Mouse (Mus musculus): ENCODE data around the gene Rnf150. TPM values are rescaled to one million over a fixed set of nuclear protein-coding genes. Genes with fewer than 3 reads are reported as not detected.

The Rnf150 gene
- polyA plus RNA-seq, 1 experiment from 2014 or later: 2.3 TPM

DNA sequence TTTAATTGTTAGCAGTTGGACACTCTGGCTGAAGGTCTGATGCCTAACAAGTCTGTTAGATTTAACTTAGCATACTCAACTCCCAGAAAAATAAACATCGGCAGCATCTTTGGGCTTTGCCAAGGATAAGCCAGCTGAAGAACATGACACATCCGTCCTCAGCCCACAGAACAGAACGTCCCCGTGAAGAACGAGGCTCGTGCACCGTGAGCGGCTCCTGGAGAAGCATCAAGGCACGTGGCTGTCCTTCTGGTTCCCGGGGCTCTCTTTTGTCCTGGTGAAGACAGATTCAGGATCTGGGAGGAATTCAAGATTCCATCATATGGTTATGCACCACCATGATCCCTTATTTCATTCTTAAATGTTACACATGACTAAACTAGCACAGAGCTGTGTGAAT, 175.4 kb downstream of the Rnf150 start:
- Histone ChIP-seq H3K36me3 (no peaks in the 10 kb centered on the region; the same call in 1 of the 2 replicates), H3K4me1 (no peaks in the 10 kb centered on the region), H3K4me3 (replicated peaks) (no peak overlapping the region), H3K9me3 (replicated peaks) (no peaks in the 10 kb centered on the region), H3K4me2 (no peak overlapping the region), H3K27ac (no peak overlapping the region), H3K27me3 (no peaks in the 10 kb centered on the region), H3K9ac (no peak overlapping the region)
- ATAC-seq (replicated peaks; ENCODE audit: low FRiP score): no peak
- 80% methylated on average over 10 of the region's 10 CpGs for WGBS

DNA sequence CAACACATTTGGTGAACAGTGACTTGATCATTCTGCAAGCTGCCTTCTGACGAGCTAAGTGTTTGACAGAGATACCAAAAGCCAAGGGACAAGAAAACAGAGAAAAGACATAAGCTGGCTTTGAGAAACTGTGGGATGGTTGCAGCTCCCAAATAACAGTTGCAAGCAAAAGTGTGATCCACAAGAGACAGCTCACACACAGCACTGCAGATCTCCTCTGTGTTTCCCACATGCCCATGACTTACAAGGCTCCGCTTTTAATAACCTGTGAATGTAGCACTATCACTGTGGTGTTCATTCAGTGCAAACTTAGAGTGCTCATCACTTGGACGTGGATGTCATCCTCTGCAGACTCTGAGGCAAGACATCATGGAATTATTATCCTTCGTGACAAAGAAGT, 178.3 kb downstream of the Rnf150 start:
- Histone ChIP-seq H3K4me1 (no peaks in the 10 kb centered on the region), H3K4me2 (no peak overlapping the region), H3K36me3 (no peaks in the 10 kb centered on the region; the same call in 1 of the 2 replicates), H3K9ac (no peak overlapping the region), H3K4me3 (replicated peaks) (no peak overlapping the region), H3K27ac (no peak overlapping the region), H3K9me3 (replicated peaks) (no peaks in the 10 kb centered on the region), H3K27me3 (no peaks in the 10 kb centered on the region)
- 91% methylated on average over 4 of the region's 4 CpGs for WGBS
- ATAC-seq (replicated peaks; ENCODE audit: low FRiP score): no peak

DNA sequence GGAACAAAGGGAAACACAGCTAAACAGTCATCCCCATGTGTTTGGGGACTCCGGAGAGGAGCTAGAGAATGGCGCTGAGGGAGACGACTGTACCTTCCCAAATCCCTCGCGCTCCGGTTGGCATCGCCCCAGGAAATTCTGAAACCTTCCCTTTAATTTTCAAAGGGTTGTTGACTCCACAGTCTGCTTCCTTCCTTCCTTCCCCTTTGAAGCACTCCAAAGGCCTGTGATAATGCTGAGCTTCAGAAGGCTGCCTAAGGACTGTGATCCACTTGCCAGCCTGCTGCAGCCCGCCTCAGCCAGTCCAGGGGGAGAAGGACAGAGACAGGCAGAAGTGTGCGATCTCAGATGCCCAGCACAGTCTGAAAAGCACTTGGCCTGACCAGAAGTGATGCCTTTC, 183.8 kb downstream of the Rnf150 start:
- WGBS: 85% methylated on average over 9 of the region's 9 CpGs
- Histone ChIP-seq H3K4me3 (replicated peaks) (no peak overlapping the region), H3K27me3 (no peaks in the 10 kb centered on the region), H3K9ac (no peak overlapping the region), H3K4me2 (no peak overlapping the region), H3K27ac (no peak overlapping the region), H3K4me1 (peaks cover 9% of the 10 kb centered on the region), H3K9me3 (replicated peaks) (no peaks in the 10 kb centered on the region), H3K36me3 (no peaks in the 10 kb centered on the region; the same call in 1 of the 2 replicates)
- ATAC-seq (replicated peaks; ENCODE audit: low FRiP score): no peak

DNA sequence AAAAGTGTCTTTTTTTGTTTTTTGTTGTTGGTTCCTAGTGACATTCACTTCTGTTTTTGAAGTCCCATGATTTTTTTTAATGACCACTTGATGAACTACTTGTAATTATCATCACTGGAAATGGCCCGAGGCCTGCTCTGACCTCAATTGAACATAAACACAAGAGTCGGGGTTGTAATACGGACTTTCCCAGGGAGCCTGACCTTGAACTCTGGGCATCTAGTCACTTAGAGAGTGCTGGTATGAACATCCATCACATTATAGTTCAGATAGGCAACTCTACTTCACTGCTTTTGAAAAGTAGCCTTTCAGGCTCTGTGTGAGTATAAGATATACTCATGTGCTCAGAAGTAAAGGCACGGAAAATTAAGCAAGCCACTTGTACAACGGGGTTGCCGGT, 185.4 kb downstream of the Rnf150 start:
- no peaks in the 10 kb centered on the region for H3K9me3 ChIP-seq (replicated peaks)
- WGBS: 58% methylated on average over 6 of the region's 6 CpGs
- no peaks in the 10 kb centered on the region for H3K36me3 ChIP-seq
- no peak overlapping the region for H3K4me2 ChIP-seq
- 0 out of 2 replicates have a peak overlapping the region, but pooled peaks have one; percentile 32 for H3K27ac ChIP-seq
- no peak overlapping the region for H3K9ac ChIP-seq
- no peaks in the 10 kb centered on the region for H3K27me3 ChIP-seq
- peaks cover 9% of the 10 kb centered on the region for H3K4me1 ChIP-seq
- no peak overlapping the region for H3K4me3 ChIP-seq (replicated peaks)
- ATAC-seq (replicated peaks; ENCODE audit: low FRiP score): no peak

DNA sequence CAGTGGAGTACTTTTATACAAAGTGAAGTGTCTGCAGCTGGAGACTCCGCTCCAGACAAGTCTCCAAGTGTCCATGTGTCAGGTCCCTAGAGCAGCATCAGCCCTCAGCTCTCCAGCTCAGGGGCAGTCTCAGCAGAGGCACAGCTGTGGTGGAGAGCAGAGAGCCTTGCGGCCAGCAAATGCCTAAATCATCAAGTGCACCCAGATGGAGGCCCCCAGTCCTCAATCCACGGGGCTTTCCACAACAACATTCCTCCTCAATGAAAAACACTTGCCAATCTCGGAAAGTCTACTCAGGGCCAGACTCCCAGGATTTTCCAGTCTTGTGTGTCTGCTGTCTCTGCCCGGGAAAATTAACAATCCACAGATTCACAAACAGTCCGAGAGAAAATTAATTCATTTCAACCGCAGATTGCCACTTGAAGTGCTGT, 186.0 kb downstream of the Rnf150 start:
- no peak overlapping the region for H3K4me2 ChIP-seq
- no peak overlapping the region for H3K9ac ChIP-seq
- H3K36me3 ChIP-seq: no peaks in the 10 kb centered on the region
- H3K27ac ChIP-seq: peak overlapping the region; percentile 32
- 47% methylated on average over 7 of the region's 7 CpGs for WGBS
- ATAC-seq (replicated peaks; ENCODE audit: low FRiP score): no peak
- no peaks in the 10 kb centered on the region for H3K27me3 ChIP-seq
- H3K4me1 ChIP-seq: peaks cover 9% of the 10 kb centered on the region
- no peaks in the 10 kb centered on the region for H3K9me3 ChIP-seq (replicated peaks)
- no peak overlapping the region for H3K4me3 ChIP-seq (replicated peaks)

DNA sequence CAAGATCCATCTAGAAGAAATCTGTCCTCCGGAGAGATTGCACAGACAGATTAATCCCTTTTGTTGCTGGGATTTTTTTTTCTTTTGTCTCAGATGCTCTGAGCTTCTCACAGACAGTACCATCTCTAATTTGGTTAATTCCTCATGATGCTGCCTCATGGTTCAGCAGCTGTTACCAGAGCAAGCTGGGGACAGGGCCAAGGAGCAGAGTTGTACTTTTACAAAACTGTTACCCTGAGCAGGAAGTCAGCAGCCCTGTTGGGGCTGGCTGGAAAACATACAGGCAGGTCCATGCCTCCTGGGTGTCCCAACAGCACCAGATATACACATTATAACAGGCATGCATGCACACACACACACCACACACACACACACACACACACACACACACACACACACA, 186.5 kb downstream of the Rnf150 start:
- H3K9ac ChIP-seq: no peak overlapping the region
- H3K4me3 ChIP-seq (replicated peaks): no peak overlapping the region
- ATAC-seq (replicated peaks; ENCODE audit: low FRiP score): no peak
- H3K4me2 ChIP-seq: no peak overlapping the region
- no peaks in the 10 kb centered on the region for H3K36me3 ChIP-seq
- H3K27me3 ChIP-seq: no peaks in the 10 kb centered on the region
- 70% methylated on average over 1 of the region's 1 CpGs for WGBS
- no peaks in the 10 kb centered on the region for H3K9me3 ChIP-seq (replicated peaks)
- H3K27ac ChIP-seq: no peak overlapping the region; the same call in 1 of the 2 replicates
- H3K4me1 ChIP-seq: peaks cover 9% of the 10 kb centered on the region

DNA sequence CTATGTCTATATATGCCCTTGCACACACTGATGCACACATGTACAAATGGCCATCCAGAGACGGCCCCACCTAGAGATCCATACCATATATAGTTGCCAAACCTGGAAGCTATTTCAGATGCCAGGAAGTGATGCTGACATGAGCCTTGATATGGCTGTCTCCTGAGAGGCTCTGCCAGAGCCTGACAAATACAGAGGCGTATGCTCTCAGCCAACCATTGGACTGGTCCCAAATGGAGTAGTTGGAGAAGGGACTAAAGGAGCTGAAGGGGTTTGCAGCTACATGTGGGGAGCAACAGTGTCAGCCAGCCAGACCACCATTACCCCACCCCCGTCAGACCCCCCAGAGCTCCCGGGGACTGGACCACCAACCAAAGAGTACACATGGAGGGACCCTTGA, 189.7 kb downstream of the Rnf150 start:
- no peak overlapping the region for H3K27ac ChIP-seq
- no peak for ATAC-seq (replicated peaks; ENCODE audit: low FRiP score)
- 91% methylated on average over 4 of the region's 4 CpGs for WGBS
- H3K9ac ChIP-seq: no peak overlapping the region
- no peak overlapping the region for H3K4me2 ChIP-seq
- peaks cover 12% of the 10 kb centered on the region for H3K4me1 ChIP-seq
- H3K4me3 ChIP-seq (replicated peaks): no peak overlapping the region
- no peaks in the 10 kb centered on the region for H3K9me3 ChIP-seq (replicated peaks)
- no peaks in the 10 kb centered on the region for H3K27me3 ChIP-seq
- no peaks in the 10 kb centered on the region for H3K36me3 ChIP-seq

DNA sequence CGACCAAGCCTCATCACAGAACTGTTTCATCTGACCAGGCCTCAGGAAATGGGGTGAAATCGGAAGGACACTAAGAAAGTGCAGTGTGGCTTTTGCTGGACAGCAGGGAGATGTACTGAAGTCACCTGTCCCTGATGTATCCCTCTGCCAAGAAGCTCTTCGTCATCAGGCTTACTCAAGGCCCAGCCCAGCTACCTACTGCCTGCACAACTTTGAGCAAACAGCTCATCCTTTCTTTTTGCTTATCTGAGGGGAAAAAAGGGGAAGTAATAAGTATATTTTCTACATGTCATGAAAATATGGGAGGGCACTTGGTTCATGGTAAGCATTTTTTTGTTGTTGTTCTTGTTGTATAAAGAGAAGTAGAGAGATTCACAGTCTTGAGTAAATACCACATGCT, 191.6 kb downstream of the Rnf150 start:
- no peak for ATAC-seq (replicated peaks; ENCODE audit: low FRiP score)
- Histone ChIP-seq H3K27ac (no peak overlapping the region), H3K9me3 (replicated peaks) (no peaks in the 10 kb centered on the region), H3K4me1 (0 out of 2 replicates have a peak, but pooled peaks cover 4% of the 10 kb centered on the region), H3K27me3 (no peaks in the 10 kb centered on the region), H3K36me3 (no peaks in the 10 kb centered on the region), H3K4me3 (replicated peaks) (no peak overlapping the region), H3K4me2 (no peak overlapping the region), H3K9ac (no peak overlapping the region)
- WGBS: 80% methylated on average over 3 of the region's 3 CpGs

DNA sequence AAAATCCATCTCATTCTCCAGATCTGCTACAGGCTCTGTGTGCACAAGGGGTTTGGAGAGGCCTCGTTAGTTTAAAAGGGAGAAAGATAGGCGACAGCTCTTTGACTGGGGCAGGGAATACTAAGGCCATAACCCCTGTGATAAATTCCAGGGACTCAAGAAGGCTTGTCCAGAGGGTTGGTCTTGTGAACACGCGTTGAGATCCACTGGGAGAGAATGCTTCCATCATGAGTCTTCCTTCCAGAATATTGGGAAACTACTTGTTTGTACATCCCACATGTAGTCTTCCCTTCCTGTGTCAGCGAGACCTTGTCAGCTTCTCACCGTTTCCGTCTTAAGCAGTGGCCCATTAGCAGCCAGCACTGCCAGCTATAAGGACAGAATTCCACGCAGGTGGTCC, 195.8 kb downstream of the Rnf150 start:
- Histone ChIP-seq H3K27ac (no peak overlapping the region), H3K9me3 (replicated peaks) (no peaks in the 10 kb centered on the region), H3K36me3 (no peaks in the 10 kb centered on the region), H3K4me2 (no peak overlapping the region), H3K4me3 (replicated peaks) (no peak overlapping the region), H3K4me1 (0 out of 2 replicates have a peak, but pooled peaks cover 4% of the 10 kb centered on the region), H3K9ac (no peak overlapping the region), H3K27me3 (no peaks in the 10 kb centered on the region)
- WGBS: 54% methylated on average over 8 of the region's 8 CpGs
- no peak for ATAC-seq (replicated peaks; ENCODE audit: low FRiP score)

DNA sequence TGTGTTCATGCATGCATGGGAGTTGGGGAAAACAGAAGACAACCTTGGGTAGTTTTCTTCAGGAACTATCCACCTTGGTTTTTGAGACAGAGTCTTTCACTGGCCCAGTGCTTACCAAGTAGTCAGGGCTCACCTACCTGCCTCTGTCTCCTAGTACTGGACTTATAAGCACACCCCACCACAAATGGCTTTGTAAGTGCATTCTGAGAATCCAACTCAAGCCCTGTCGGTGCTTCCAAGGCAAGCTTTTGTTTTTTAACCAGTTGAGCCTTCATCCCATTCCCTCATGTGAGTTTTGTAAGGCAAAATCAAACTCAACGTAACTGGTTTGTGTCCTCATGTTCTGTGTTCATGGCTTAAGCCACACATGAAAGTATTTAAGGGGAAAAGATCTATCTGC, 196.9 kb downstream of the Rnf150 start:
- Histone ChIP-seq H3K4me1 (0 out of 2 replicates have a peak, but pooled peaks cover 4% of the 10 kb centered on the region), H3K36me3 (no peaks in the 10 kb centered on the region), H3K9ac (no peak overlapping the region), H3K27ac (no peak overlapping the region), H3K27me3 (no peaks in the 10 kb centered on the region), H3K4me2 (no peak overlapping the region), H3K4me3 (replicated peaks) (no peak overlapping the region), H3K9me3 (replicated peaks) (no peaks in the 10 kb centered on the region)
- ATAC-seq (replicated peaks; ENCODE audit: low FRiP score): no peak
- 91% methylated on average over 2 of the region's 2 CpGs for WGBS

DNA sequence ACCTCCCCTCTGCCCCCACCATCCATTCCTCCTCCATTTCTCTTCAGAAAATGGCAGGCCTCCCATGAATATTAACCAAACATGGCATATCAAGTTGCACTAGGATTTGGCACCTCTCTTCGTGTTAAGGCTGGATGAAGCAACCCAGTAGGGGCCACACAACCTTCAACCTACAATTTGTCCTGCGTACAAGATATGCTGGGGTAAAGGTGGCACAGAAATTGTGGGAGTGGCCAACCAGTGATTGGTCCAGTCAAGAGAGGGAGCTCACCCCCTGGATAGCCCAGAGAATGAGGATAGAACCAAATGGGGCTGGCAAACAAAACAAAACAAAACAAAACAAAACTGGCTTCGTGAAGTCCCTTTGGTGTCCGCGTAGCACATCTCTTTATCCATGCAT, 198.1 kb downstream of the Rnf150 start:
- H3K4me2 ChIP-seq: no peak overlapping the region
- H3K9me3 ChIP-seq (replicated peaks): no peaks in the 10 kb centered on the region
- ATAC-seq (replicated peaks; ENCODE audit: low FRiP score): no peak
- 77% methylated on average over 5 of the region's 5 CpGs for WGBS
- H3K4me1 ChIP-seq: 0 out of 2 replicates have a peak, but pooled peaks cover 4% of the 10 kb centered on the region
- H3K27ac ChIP-seq: no peak overlapping the region
- no peaks in the 10 kb centered on the region for H3K36me3 ChIP-seq
- no peak overlapping the region for H3K4me3 ChIP-seq (replicated peaks)
- H3K9ac ChIP-seq: no peak overlapping the region
- H3K27me3 ChIP-seq: no peaks in the 10 kb centered on the region

DNA sequence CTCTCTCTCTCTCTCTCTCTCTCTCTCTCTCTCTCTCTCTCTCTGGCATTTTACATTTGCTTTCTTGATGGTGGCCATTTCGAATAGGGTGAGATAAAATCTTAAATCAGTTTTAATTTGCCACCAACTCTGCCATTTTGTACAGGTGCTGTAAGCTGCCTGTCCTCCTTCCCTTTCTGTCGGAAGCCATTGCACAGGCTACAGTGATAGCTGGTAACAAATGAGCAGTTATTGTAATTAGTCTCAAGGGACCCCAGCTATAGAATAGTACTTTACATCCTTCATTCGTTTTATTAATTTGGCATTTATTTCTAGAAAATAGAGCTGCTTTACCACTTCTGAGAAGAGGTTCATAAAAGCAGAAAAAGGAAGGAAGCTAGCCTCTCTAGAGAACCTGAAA, 198.7 kb downstream of the Rnf150 start:
- Histone ChIP-seq H3K4me1 (0 out of 2 replicates have a peak, but pooled peaks cover 4% of the 10 kb centered on the region), H3K27ac (no peak overlapping the region), H3K27me3 (no peaks in the 10 kb centered on the region), H3K9me3 (replicated peaks) (no peaks in the 10 kb centered on the region), H3K36me3 (no peaks in the 10 kb centered on the region), H3K4me3 (replicated peaks) (no peak overlapping the region), H3K4me2 (no peak overlapping the region), H3K9ac (no peak overlapping the region)
- ATAC-seq (replicated peaks; ENCODE audit: low FRiP score): no peak
- WGBS: 82% methylated on average over 3 of the region's 3 CpGs

DNA sequence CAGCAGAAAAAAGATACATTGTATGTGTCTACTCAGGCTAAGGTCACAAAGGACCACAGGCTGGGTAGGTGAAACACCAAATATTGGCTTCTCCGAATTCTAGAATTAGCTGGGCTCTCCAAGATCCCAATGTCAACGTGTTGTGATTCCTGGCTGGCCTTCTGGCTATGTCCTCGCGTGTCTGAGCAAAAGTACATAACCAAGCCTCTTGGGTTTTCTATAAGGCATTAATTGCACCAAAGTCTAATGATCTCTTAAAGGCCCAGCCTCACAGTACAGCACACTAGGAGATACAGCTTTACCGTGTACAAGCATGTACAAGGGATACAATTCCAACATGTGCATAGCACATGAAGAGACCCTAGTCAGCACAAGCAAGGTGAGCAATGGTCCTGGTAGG, 199.1 kb downstream of the Rnf150 start:
- no peak overlapping the region for H3K4me2 ChIP-seq
- H3K27me3 ChIP-seq: no peaks in the 10 kb centered on the region
- 0 out of 2 replicates have a peak, but pooled peaks cover 4% of the 10 kb centered on the region for H3K4me1 ChIP-seq
- no peaks in the 10 kb centered on the region for H3K9me3 ChIP-seq (replicated peaks)
- H3K36me3 ChIP-seq: no peaks in the 10 kb centered on the region
- no peak overlapping the region for H3K4me3 ChIP-seq (replicated peaks)
- no peak for ATAC-seq (replicated peaks; ENCODE audit: low FRiP score)
- H3K9ac ChIP-seq: no peak overlapping the region
- H3K27ac ChIP-seq: no peak overlapping the region
- 85% methylated on average over 5 of the region's 5 CpGs for WGBS
